Mouse (Mus musculus): ENCODE results near the gene Ankrd13d. TPM values are rescaled to one million over a fixed set of nuclear protein-coding genes. Genes with fewer than 3 reads are reported as not detected.
A peak's percentile ranks its signal among the peaks of the same experiment; 100 is the strongest.

The Ankrd13d gene
- total RNA-seq (2022), result under 1 TPM in 1 of 4 experiments, not detected in 3; 0.63 TPM

DNA sequence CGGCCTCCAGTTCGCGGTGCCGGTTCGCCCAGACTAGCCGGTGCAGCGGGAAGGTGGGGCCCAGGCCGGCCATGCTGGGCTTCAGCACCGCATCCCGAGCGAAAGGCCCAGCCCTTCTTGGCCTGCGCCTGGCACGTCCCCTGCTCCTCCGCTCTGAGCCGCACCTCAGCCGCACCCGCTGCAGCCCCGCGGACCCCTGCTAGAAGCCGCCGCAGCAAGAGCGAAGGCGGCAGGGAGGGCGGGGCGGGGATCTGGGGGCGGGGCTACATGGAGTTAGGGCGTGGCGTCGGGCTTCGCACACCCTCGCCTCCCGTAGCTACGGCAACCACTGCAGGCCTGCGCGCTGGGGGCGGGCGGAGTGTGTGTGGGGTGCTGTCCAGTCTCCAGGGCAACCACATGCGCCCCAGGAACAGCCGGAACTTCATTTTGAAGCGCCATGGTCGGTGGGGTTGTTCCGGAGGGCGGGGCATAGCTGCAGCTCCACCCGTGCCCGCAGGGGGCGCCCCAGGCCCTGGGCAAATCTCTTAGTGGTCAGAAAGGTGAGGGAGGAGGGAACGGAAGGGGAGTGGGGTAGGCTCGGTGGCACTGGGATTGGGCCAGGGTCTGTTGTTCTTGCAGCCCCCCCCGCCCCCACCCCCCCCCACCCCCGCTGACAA, at the start of gene Ankrd13d:
Ankrd13d (minus strand) TSS at position 240 of the 656 bp plus-strand sequence.
- peak; percentile 78 for DNase-seq (ENCODE audit: low spot score in 2 of 2)

DNA sequence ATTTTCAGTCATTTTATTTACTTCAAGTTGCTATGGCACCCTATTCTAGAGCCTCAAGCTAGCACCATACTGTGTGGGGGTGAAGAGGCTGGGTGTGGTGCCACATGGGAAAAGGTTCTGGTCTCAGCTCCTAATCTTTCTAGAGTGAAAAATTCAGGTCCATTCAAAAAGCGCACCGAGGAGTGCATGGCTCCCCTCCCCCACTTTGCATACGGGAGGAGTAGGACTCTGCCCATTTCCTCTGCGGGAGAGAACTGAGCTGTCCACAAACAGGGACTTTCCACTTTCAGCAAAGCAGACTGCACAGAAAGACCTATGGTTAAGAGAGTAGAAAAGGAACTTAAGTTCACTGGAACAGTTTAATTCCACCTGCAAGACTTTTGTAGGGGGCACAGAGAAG, 49.7 kb upstream of the Ankrd13d start:
- DNase-seq (ENCODE audit: low spot score in 2 of 2), result no peak

DNA sequence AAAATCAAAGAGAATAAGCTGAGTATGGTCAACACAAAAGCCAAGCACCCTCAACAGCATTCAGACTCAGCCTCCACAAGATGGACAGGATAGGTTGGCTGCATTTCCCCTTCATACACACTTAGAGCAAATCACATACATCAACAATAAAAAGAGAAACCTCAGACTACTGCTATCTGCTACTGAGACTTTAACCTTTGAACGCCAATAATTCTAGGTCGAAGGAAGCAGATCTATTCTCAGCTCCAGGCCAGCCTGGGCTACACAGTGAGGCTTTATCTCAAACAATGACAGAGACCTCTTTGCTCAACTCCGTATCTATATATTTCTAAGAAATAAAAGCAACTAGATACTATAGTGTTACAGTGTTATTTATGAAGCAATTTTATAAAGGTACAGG, 48.3 kb upstream of the Ankrd13d start:
- no peak for DNase-seq (ENCODE audit: low spot score in 2 of 2)

DNA sequence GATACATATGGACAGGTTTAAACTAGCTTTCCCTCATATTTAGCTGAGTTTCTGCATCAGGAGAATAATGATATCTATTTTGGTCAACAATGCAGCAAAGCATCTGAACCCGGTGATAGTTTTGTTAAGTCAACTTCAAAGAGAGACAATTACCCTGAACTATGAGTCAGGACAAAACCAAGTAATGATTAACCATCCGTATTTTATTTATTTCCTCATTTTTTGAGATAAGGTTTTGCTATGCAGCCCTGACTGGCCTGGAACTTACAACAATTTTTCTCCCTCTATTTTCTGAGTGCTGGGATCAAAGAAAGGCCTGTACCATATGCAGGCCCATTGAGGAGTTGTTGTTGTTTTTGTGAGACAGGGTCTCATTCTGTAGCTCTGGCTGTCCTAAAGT, 47.7 kb upstream of the Ankrd13d start:
- DNase-seq (ENCODE audit: low spot score in 2 of 2), result no peak

DNA sequence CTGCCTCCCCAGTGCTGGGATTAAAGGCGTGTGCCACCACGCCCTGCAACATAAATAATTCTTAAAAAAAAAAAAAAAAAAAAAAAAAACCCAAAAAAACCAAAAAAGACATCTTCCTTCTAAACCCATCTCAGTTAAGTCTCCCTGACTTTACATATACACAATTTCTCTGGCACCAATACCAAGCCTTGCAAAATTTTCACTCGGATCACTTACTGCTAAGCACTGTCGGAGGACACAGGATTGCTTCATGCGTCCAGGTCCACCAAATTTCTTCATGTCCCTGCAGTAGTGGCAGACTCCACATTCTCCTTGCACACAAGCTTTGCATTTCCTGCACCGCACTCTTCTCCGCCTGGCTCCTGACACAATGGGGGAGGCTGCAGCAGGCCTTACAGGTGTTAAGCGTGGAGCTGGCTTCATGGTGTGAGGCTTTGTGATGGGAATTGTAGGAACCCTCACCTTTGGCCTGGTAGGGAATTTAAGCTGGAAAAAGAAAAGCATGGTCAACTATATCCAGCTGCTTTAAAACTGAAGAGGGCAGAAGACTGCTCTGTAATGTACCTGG, 45.9 kb upstream of the Ankrd13d start:
- no peak for DNase-seq (ENCODE audit: low spot score in 2 of 2)

DNA sequence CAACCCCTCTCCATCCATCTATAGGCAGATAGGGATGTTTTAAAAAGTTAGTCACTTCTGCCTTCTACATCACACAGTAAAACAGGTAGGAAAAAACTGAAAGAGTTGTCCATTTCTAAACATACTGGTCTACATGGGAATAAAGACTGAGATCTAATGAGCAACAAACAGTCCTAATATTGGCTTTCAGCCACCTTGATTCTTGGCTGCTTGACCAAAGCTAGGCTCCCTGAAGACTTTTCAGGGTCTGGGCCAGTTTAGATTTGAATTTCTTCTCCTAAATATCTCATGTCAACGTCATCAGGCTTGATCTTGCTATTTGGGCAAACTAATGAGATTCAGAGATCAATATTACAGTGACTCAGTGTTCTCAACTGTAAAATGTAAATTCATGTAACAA, 43.9 kb upstream of the Ankrd13d start:
- no peak for DNase-seq (ENCODE audit: low spot score in 2 of 2)

DNA sequence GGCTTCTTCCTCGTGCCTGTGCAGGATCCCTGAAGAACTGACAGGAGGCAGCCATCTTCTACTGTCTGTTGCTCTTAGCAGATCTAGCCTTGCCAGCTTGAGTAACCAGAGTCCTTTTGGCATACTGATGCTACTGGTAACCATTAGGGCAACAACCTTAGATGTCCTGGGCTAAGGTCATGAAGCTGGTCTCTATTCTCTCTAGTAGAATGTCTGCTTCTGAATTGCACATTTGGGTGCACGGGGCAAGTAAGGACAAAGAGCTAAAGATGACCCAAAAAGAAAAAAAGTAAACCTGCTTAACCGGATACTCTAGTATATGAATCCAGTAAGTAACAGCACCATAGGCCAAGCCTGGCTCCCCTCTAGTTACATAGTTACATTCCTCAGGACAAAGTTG, 43.2 kb upstream of the Ankrd13d start:
- no peak for DNase-seq (ENCODE audit: low spot score in 2 of 2)

DNA sequence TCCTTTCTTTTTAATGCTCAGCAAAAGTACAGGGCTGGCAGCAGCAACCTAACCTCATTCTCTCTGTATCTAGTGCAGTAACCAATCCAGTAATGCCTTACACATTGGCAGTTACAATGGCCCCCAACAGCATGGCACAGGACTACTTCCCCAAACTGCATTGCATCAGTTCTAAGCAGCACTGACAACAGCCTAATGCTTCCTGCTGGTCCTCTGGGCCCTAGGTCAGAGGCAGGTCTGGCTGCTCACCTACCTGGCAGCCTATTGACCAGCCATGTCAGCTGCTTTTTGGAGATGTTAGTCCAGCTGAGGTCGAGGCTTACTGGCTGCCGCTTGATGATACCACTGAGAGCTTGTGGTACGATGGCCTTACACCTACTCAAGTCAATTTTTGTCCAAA, 39.2 kb upstream of the Ankrd13d start:
- DNase-seq (ENCODE audit: low spot score in 2 of 2), result no peak

DNA sequence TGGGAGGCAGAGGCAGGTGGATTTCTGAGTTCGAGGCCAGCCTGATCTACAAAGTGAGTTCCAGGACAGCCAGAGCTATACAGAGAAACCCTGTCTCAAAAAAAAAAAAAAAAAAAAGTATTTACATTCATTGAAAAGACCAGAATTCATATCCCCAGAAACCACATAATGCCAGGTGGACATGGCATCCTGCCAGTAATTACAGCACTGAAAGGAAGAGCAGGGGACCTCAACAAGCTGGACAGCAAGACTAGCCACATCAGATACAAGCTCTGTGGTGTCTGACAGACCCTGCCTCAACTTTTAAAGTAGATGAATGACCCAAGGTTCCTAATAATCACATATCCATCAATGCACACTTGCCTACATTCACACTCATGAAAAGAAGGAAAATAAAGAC, 38.7 kb upstream of the Ankrd13d start:
- DNase-seq (ENCODE audit: low spot score in 2 of 2), result no peak

DNA sequence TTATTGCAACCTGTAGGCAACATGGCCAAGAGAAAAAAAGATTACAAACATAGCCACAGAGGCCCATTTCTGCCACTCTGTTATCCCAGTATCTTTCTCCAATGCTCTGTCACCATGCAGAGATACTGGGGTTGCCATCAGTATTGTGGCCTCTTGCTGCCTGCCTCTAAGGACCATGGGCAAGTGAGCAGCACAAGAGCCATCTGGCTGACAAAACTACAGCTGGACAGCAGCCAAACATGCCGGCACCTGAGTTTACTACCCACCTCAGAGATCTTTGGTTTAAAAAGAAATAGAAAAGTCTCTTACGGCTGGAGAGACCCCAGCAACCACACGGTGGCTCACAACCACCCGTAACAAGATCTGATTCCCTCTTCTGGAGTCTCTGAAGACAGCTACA, 36.3 kb upstream of the Ankrd13d start:
- DNase-seq (ENCODE audit: low spot score in 2 of 2), result no peak

DNA sequence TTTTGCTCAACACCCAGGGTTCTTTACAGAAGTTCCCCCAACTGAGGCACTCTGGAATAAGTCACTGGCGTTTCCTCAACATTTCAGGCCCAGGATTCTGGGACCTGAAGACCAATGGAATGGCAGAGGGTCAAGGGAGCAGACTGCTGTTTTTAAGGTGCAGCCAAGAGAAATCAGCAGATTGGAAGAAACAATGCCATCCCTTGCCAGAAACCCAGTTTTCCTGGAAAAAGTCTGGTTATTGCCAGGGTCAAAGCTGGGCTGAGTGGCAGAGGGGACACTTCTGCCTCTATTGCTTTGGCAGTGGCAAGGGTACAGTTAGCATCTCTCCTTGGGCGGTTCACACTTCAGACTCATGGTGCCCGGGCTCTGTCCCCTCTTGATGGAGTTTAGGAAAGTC, 34.2 kb upstream of the Ankrd13d start:
- DNase-seq (ENCODE audit: low spot score in 2 of 2), result no peak

DNA sequence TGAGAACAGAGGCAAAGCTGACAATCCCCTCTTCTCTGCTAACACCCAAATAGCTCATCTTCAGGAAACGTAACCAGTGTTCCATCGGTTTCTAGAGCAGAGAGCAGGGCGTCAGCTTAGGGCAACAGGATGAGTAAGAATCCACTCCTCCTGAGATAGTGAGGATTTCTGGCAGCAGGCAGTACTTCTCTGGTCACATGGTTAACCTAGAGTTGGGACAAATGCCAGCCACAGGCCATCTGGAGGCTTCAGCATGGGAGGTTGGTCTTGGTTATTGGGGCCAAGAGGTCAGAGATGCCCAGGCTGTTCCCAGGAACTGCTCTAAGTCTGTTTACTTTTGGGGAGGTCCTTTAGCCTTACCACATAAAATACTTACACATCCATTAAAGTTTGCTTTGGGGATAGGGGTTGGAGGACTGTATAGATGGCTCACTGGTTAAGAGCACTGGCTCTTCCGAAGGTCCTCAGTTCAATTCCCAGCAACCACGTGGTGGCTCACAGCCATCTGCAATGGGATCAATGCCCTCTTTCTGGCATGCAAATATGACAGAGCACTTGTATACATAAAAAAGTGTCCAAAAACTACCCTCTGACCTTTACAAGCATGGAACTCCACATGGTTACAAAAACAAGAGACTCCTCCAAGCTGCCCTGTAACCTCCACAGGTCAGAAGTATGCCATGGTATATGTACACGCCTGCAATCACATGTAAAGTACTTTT, 32.4 kb upstream of the Ankrd13d start:
- DNase-seq (ENCODE audit: low spot score in 2 of 2), result no peak

DNA sequence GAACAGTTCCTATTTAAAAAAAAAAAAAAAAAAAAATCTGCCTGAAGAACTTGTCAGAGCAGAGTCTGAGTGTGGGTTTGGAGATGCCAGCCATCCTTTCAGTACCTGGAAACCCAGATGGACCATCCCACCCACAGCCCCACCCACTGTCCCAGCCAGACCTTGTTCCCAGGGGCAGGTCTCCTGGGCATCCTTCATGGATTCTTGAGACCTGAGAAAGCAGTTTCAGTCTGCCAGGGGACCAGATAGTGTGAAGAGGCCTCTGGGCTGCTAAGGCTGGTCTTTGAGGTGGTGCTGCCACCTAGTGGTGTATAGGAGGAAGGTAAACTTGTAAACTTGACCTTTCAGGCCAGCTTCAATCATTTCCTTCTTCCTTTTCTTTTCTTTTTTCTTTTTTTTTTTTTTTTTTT, 26.8 kb upstream of the Ankrd13d start:
- DNase-seq (ENCODE audit: low spot score in 2 of 2), result peak; percentile 55 to 68

DNA sequence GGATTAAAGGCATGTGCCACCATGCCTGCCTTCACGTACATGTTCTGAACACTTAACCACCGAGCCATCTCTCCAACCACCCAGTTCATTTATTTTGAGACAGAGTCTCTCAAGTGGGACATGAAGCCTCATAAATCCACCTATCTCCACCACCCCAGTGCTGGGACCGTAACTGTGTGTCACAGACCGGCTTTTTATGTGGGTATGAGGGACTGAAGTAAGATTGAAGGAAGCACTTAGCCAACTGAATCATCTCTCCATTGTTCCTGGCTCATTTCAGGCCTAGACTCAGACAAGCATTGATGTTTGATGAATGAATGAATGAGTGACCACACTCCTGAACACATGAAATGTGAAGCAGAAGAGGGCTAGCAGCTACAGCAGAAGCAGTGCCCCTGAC, 26.4 kb upstream of the Ankrd13d start:
- DNase-seq (ENCODE audit: low spot score in 2 of 2), result no peak

DNA sequence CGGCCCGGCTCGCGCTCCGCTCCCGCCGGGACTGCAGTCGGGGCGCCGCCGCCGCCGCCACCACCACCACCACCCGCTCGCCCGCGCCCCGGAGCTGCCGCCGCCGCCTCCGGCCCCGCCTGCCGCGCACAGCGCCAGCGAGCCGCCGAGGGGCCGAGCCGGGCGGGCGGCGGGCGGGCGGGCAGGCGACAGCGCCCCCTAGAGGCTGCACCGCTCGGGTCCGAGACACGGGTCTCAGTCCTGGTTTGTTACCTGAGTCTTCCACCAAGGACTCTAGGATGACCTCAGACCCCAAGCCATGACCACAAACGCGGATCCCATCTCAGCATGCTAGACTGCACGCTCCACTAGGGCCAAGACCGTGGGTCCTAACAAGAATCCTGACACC, 23.2 kb upstream of the Ankrd13d start, which contains the start of gene Grk2:
Grk2 (minus strand) TSS at position 33 of the 388 bp plus-strand sequence.
- peak; percentile 54 to 68 for DNase-seq (ENCODE audit: low spot score in 2 of 2)

DNA sequence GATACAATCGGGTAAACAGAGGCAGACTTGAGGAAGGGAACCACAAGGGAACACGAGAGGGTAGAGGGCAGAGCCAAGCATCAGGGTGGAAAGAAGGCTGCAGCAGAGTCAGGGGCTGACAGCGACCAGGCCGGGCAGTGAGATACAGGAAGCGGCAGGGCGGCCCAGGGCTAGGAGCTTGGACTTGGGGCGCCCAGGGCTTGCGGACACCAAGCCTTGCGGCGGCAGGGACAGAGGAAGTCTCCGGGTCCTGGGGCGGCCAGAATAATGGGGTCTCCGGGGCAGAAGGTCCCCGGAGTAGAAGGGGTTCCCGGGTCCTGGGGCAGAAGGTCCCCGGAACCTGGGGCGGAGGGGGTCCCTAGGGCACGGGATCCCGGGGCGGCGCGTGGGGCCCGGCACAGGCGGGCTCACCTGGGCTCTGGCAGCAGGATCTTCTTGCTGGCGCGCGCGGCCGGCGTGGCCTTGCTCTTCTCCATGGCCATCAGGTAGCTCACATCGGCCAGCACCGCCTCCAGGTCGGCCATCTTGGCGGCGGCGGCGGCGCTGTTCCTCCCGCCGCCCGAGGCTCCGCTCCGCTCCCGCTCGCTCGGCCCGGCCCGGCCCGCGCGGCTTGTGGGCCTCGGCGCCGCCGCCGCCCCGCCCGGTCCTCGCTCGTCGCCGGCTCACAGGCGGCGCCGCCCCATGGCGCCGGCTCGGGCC, 22.7 kb upstream of the Ankrd13d start:
- DNase-seq (ENCODE audit: low spot score in 2 of 2), result peak in 1 of 2 experiments; percentile 29

DNA sequence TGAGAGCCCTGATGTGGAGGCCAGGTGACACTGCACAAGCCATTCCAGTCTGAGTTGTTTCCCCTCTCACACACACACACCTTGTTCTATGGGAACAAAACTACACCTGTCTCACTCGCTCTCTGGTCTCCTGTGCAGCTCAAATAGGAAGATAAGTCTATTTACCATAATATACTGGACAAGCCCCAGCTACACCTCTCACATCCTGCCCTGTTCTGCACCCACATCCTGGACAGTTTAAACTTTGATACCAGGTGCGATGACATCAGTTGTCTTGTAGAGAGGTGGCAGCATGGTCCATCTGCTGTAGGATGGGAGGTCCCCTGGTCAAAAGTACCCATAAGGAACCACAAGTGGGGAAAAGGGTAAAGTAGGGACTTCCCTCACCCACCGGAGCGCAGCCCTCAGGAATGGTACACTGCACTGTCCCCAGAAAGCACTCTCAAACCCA, 22.0 kb upstream of the Ankrd13d start:
- no peak for DNase-seq (ENCODE audit: low spot score in 2 of 2)

DNA sequence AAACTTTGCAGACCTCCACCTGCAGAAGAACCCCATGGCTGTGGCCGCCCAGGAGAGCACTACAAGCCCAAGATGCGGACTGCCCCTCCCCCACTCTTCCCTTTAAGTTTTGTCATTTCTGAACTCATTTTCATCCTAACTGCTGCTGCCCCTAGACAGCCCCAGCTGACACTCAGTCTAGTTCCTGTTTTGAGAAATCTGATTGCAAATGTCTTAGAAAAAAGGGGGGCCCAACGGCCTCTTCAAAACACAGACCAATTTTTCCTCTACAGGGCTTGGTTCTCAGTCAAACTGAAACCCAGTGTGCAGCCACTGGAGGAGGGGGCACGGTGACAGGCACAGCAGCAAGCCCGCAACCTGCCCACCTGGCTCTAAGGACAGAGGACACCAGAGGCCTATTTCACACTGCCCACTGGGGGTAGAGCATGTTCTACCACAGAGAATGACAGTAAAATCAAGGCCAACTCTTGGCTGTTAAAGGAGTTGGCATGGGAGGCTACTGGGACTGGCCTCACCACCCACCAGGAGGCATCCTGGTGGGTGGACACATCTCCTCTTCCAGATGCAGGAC, 21.4 kb upstream of the Ankrd13d start:
- no peak for DNase-seq (ENCODE audit: low spot score in 2 of 2)

DNA sequence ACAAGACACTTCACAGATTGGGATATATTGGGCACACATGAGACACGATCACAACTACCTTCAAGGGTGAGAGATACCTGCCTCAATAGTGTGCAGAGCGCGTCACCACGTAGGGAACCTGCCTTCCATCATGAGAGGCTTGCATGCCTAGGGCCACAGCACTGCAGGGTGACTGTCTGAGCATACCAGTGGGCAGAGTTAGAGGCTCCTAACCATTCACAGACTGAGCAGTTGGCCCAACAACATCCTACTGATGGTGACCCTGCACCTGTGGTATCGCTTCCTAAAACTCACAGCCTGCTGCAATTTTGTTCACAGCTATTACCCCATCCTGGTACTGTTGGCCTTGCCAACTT, 20.7 kb upstream of the Ankrd13d start:
- DNase-seq (ENCODE audit: low spot score in 2 of 2), result no peak

DNA sequence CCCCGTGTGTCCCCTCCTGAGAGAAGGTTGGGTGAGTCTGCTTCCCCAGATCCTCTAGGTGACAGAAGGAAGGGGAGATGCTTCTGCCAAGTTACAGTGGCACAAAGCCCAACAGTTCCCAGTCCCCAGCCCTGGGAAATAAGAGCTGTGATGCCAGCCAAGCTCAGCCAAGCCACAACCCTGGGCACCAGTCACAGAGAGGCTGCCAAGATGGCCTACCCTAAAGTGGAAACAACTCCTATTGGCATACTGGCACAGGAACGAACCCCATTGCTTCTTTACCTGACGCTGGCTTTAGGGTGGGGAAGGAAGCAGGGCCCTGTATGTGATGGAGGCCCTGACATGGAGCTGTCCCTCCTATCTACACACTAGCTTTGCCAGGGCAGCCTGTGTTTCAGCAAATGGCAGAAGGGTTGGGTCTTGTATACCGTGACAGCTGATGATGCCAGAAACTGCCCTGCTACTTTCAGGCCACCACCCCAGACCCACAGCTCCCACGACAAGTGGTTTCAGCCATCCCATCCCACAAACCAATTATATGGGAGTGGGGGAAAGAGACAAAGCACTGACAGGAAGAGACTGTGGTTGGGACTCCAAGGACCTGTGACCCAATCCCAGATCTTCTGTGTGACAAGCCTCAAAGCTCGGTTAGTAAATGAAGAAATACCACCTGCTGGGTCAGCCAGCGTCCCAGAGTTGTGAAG, 20.2 kb upstream of the Ankrd13d start:
- peak; percentile 55 to 76 for DNase-seq (ENCODE audit: low spot score in 2 of 2)
